Mouse (Mus musculus): ENCODE results near the gene Wipf1. TPM values are rescaled to one million over a fixed set of nuclear protein-coding genes. Genes with fewer than 3 reads are reported as not detected.
A peak's percentile ranks its signal among the peaks of the same experiment; 100 is the strongest.

The Wipf1 gene
- polyA plus RNA-seq, 1 experiment from 2014 or later = 8.0 TPM

DNA sequence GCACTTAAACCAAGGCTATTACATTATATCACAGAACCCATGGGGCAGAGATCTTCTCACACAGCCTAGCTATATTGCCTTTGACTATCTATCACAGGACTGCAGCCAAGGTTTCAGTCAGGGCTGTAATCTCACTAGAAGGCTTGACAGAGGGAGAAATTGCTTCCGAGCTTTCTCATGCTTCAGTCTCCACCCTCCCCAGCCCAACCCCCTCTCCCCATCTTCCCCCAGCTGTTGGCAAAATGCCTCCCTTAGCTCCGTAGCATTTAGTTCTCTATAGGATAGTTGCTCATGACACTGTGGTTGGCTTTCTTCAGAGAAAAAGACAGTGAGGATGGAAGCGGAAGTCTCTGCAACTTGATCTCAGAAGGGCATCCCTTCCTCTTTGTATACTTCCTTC, 54.0 kb downstream of the Wipf1 start:
- no peak overlapping the region for H3K27ac ChIP-seq
- ATAC-seq (replicated peaks; ENCODE audit: low FRiP score, low read depth) (no peak), DNase-seq (ENCODE audit: low spot score) (peak; percentile 45)
- H3K4me1 ChIP-seq (replicated peaks; ENCODE audit: insufficient read depth, low read length) = 0 out of 2 replicates have a peak, but pooled peaks cover 2% of the 10 kb centered on the region
- H3K9ac ChIP-seq (ENCODE audit: low read depth, low read length) = no peak overlapping the region
- no peaks in the 10 kb centered on the region for H3K9me3 ChIP-seq (replicated peaks; ENCODE audit: low read length)
- no peak for TF ChIP-seq CTCF (IDR thresholded peaks at IDR 0.05; ENCODE audit: low read depth)
- WGBS = 29% methylated on average over 3 of the region's 3 CpGs
- H3K36me3 ChIP-seq (ENCODE audit: insufficient read depth, low read length) = no peaks in the 10 kb centered on the region
- no peaks in the 10 kb centered on the region for H3K27me3 ChIP-seq (ENCODE audit: insufficient read depth, low read length)
- H3K4me3 ChIP-seq (replicated peaks; ENCODE audit: low read depth, low read length) = no peak overlapping the region
- no peak overlapping the region for H3K4me2 ChIP-seq (ENCODE audit: low read length)

DNA sequence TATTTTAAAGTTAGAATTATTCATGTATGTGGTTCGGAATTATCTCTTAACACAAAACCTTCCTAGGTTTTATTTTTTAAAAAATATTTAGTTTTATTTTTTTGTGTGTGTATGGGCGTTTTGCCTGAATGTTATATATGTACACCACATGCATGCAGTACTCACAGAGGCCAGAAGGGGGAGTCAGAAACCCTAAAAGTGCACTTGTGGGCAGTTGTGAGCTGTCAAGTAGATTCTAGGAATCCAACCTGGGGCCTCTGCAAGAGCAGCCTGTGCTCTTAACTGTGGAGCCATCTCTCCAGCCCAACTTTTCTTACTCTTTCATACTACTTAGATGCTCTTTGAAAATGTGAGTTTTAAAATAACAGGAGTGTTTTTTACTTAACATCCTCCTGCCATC, 57.4 kb downstream of the Wipf1 start:
- DNase-seq (ENCODE audit: low spot score) (no peak), ATAC-seq (replicated peaks; ENCODE audit: low FRiP score, low read depth) (no peak)
- 96% methylated on average over 2 of the region's 2 CpGs for WGBS
- Histone ChIP-seq H3K36me3 (ENCODE audit: insufficient read depth, low read length) (no peaks in the 10 kb centered on the region), H3K9ac (ENCODE audit: low read depth, low read length) (no peak overlapping the region), H3K4me3 (replicated peaks; ENCODE audit: low read depth, low read length) (no peak overlapping the region), H3K27me3 (ENCODE audit: insufficient read depth, low read length) (no peaks in the 10 kb centered on the region), H3K4me2 (ENCODE audit: low read length) (no peak overlapping the region), H3K27ac (no peak overlapping the region), H3K9me3 (replicated peaks; ENCODE audit: low read length) (no peaks in the 10 kb centered on the region), H3K4me1 (replicated peaks; ENCODE audit: insufficient read depth, low read length) (peaks cover 7% of the 10 kb centered on the region; the same call in 1 of the 2 replicates)
- peak; percentile 43; the same call in 1 of the 2 replicates for TF ChIP-seq CTCF (IDR thresholded peaks at IDR 0.05; ENCODE audit: low read depth)

DNA sequence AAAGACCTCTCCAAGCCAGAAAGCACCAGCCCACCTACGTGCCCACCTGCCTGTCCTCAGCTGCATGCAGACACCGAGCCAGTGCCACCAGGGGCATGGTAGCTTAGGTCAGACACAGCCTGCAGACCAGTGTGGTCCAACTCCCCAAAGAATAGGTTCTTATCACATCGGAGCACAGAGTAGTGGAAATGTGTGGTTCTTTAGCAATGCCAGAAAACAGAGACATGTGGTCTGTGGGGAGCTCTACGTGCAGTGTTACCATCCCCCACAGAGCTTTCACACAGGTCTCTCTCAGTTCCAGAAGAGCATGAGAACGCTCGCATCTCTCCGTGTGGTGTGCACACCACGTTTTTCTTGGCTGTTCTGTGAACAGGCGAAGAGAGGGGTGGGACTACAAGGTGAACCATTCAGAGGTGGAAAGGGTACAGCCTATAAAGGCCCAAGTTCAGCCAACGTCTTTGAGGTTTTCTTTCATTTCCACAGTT, 59.3 kb downstream of the Wipf1 start:
- DNase-seq (ENCODE audit: low spot score) (no peak), ATAC-seq (replicated peaks; ENCODE audit: low FRiP score, low read depth) (no peak)
- H3K27ac ChIP-seq = no peak overlapping the region
- H3K27me3 ChIP-seq (ENCODE audit: insufficient read depth, low read length) = no peaks in the 10 kb centered on the region
- WGBS = 71% methylated on average over 10 of the region's 10 CpGs
- no peaks in the 10 kb centered on the region for H3K36me3 ChIP-seq (ENCODE audit: insufficient read depth, low read length)
- H3K4me2 ChIP-seq (ENCODE audit: low read length) = no peak overlapping the region
- no peak overlapping the region for H3K9ac ChIP-seq (ENCODE audit: low read depth, low read length)
- H3K4me3 ChIP-seq (replicated peaks; ENCODE audit: low read depth, low read length) = no peak overlapping the region
- no peak for TF ChIP-seq CTCF (IDR thresholded peaks at IDR 0.05; ENCODE audit: low read depth)
- H3K9me3 ChIP-seq (replicated peaks; ENCODE audit: low read length) = no peaks in the 10 kb centered on the region
- H3K4me1 ChIP-seq (replicated peaks; ENCODE audit: insufficient read depth, low read length) = peaks cover 7% of the 10 kb centered on the region; the same call in 1 of the 2 replicates

DNA sequence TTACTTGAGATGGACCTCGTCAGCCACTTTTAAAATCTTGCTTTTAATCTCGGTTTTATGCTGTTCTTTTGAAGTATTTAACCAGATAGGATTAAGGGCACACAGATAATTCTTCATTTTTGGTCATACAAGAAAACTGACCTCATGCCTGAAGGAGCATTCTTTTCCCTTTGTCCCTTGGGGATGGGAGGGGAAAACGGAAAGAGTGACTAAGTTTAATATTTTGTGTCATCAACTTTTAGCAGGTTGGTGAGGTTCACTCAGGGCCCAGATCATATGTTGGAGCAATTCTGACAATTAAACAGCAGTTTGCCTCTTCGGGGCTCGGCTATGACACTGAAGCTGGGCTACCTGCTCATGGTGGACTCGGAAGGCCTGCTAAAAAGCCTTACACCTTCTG, 60.0 kb downstream of the Wipf1 start:
- no peak overlapping the region for H3K9ac ChIP-seq (ENCODE audit: low read depth, low read length)
- no peaks in the 10 kb centered on the region for H3K27me3 ChIP-seq (ENCODE audit: insufficient read depth, low read length)
- H3K4me3 ChIP-seq (replicated peaks; ENCODE audit: low read depth, low read length) = no peak overlapping the region
- H3K36me3 ChIP-seq (ENCODE audit: insufficient read depth, low read length) = no peaks in the 10 kb centered on the region
- peaks cover 7% of the 10 kb centered on the region; the same call in 1 of the 2 replicates for H3K4me1 ChIP-seq (replicated peaks; ENCODE audit: insufficient read depth, low read length)
- TF ChIP-seq CTCF (IDR thresholded peaks at IDR 0.05; ENCODE audit: low read depth) = no peak
- DNase-seq (ENCODE audit: low spot score) (no peak), ATAC-seq (replicated peaks; ENCODE audit: low FRiP score, low read depth) (no peak)
- no peak overlapping the region for H3K27ac ChIP-seq
- no peaks in the 10 kb centered on the region for H3K9me3 ChIP-seq (replicated peaks; ENCODE audit: low read length)
- 85% methylated on average over 6 of the region's 6 CpGs for WGBS
- H3K4me2 ChIP-seq (ENCODE audit: low read length) = no peak overlapping the region

DNA sequence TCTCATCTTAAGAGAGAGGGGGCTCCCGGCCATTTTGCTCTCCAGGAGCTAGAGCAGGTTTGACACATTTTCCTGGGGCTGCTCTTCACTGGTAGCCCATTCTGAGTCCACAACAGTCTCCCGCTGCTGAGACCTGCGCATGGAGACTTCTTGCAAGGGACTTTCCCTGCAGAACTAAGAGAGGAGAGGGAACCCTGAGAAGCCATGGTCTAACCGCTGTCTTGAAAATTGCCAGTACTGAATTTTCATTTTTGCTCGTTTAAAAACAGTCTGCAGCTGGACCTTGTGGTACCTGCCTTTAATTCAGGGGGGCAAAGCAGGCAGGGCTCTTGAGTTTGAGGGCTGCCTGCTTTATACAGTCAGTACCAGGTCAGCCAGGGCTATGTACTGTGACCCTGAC, 60.5 kb downstream of the Wipf1 start:
- H3K36me3 ChIP-seq (ENCODE audit: insufficient read depth, low read length) = no peaks in the 10 kb centered on the region
- H3K9ac ChIP-seq (ENCODE audit: low read depth, low read length) = no peak overlapping the region
- no peaks in the 10 kb centered on the region for H3K27me3 ChIP-seq (ENCODE audit: insufficient read depth, low read length)
- H3K4me1 ChIP-seq (replicated peaks; ENCODE audit: insufficient read depth, low read length) = peaks cover 7% of the 10 kb centered on the region; the same call in 1 of the 2 replicates
- no peak for TF ChIP-seq CTCF (IDR thresholded peaks at IDR 0.05; ENCODE audit: low read depth)
- H3K9me3 ChIP-seq (replicated peaks; ENCODE audit: low read length) = no peaks in the 10 kb centered on the region
- 86% methylated on average over 5 of the region's 5 CpGs for WGBS
- H3K4me2 ChIP-seq (ENCODE audit: low read length) = no peak overlapping the region
- no peak for DNase-seq (ENCODE audit: low spot score)
- no peak for ATAC-seq (replicated peaks; ENCODE audit: low FRiP score, low read depth)
- no peak overlapping the region for H3K4me3 ChIP-seq (replicated peaks; ENCODE audit: low read depth, low read length)
- no peak overlapping the region for H3K27ac ChIP-seq

DNA sequence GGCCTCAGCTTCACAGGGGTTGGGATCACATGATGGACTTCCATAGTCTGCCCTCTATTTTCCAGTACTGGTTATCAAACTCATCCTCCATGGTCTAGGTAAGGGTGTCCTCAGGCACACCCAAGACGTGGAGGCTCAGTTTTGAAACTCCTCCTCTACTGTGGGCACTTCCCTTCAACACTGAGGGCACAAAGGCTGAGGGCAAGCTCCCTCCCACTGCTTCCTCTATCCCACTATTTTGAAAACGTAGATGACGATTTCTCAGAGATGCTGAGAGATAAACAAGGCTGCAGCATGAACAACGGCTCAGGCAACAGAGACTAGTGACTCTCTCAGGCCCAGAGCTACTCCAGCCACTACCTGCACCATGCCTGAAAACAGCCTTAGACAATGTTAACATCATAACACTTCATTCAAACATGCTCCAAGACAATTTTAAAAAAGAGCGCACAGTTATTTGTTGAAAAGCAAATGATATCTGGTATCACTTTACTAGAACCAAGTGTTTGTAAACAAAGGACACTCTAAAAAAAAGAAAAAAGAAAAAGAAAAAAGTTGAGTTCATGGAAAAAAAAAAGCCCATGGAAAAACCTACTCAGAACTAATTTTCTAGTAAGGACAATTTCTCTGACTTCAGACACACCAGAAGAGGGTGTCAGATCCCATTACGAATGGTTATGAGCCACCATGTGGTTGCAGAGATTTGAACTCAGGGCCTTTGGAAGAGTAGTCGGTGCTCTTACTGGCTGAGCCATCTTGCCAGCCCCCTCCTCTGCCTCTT, 62.3 kb downstream of the Wipf1 start:
- no peaks in the 10 kb centered on the region for H3K36me3 ChIP-seq (ENCODE audit: insufficient read depth, low read length)
- no peak for TF ChIP-seq CTCF (IDR thresholded peaks at IDR 0.05; ENCODE audit: low read depth)
- H3K27me3 ChIP-seq (ENCODE audit: insufficient read depth, low read length) = no peaks in the 10 kb centered on the region
- H3K4me3 ChIP-seq (replicated peaks; ENCODE audit: low read depth, low read length) = no peak overlapping the region
- H3K9me3 ChIP-seq (replicated peaks; ENCODE audit: low read length) = no peaks in the 10 kb centered on the region
- no peak for DNase-seq (ENCODE audit: low spot score)
- 73% methylated on average over 7 of the region's 7 CpGs for WGBS
- H3K4me1 ChIP-seq (replicated peaks; ENCODE audit: insufficient read depth, low read length) = peaks cover 7% of the 10 kb centered on the region
- H3K27ac ChIP-seq = no peak overlapping the region
- no peak for ATAC-seq (replicated peaks; ENCODE audit: low FRiP score, low read depth)
- H3K4me2 ChIP-seq (ENCODE audit: low read length) = no peak overlapping the region
- H3K9ac ChIP-seq (ENCODE audit: low read depth, low read length) = no peak overlapping the region
